Mouse (Mus musculus) ES-Bruce4 (cell line): ENCODE measurements around the gene Zc3h18.

Experiments
- CTCF ChIP-seq: IDR thresholded peaks from one replicate; pipeline ENCODE4 v1.8.1; 2011; ENCODE audit warnings: low read depth, low read length
- EP300 ChIP-seq: IDR thresholded peaks from 2 replicates; pipeline ENCODE4 v1.6.1; 2011; ENCODE audit warnings: low read depth, low read length; ENCODE audit not compliant: insufficient read depth

GRCm38 (mm10) chr8:122461473-122462148, 85.2 kb downstream of the Zc3h18 start:
- TF ChIP-seq CTCF (no peak), EP300 (peak; percentile 70; the same call in 1 of the 2 replicates)
